Mouse (Mus musculus) G1E (cell line): ENCODE results near the gene Eml1. TPM values are rescaled to one million over a fixed set of nuclear protein-coding genes. Genes with fewer than 3 reads are reported as not detected.

Source experiments
- ATAC-seq: 2 replicates; pipeline ENCODE4 v1.8.0; 2016; ENCODE audit warnings: mild to moderate bottlenecking; ENCODE audit not compliant: insufficient number of reproducible peaks, poor library complexity, low FRiP score, severe bottlenecking; ENCODE audit errors: extremely low read depth
- DNase-seq: peaks from one replicate; pipeline ENCODE4 v3.0.0; 2012; ENCODE audit warnings: low spot score
- H3K27me3 ChIP-seq: 2 replicates; pipeline ENCODE4 v1.6.1; 2012; ENCODE audit warnings: mild to moderate bottlenecking, low read length, inconsistent platforms; ENCODE audit not compliant: insufficient read depth
- H3K36me3 ChIP-seq: replicated peaks from 2 replicates; pipeline ENCODE3; 2012; ENCODE audit warnings: mild to moderate bottlenecking, inconsistent platforms
- H3K4me1 ChIP-seq: 2 replicates; pipeline ENCODE4 v1.6.1; 2012; ENCODE audit warnings: low read depth, low read length, inconsistent platforms, mixed read lengths; ENCODE audit not compliant: insufficient read depth
- H3K4me3 ChIP-seq: 2 replicates; pipeline ENCODE4 v1.5.1; 2012; ENCODE audit warnings: low read depth, mild to moderate bottlenecking, inconsistent platforms, low read length, moderate library complexity, mixed read lengths
- H3K9me3 ChIP-seq: replicated peaks from 2 replicates; pipeline ENCODE4 v1.6.1; 2012; ENCODE audit warnings: inconsistent platforms
- CTCF ChIP-seq: IDR thresholded peaks from 2 replicates; pipeline ENCODE4 v1.5.1; 2012; ENCODE audit warnings: low read depth, low read length, inconsistent platforms, mixed read lengths
- GATA1 ChIP-seq: IDR thresholded peaks from 2 replicates; pipeline ENCODE4 v1.6.1; 2012; ENCODE audit warnings: borderline replicate concordance, low read length, inconsistent platforms, mixed read lengths
- GATA2 ChIP-seq: IDR thresholded peaks from 2 replicates; pipeline ENCODE4 v1.6.1; 2012; ENCODE audit warnings: low read depth, low read length, inconsistent platforms, borderline replicate concordance
- POLR2AphosphoS5 ChIP-seq: IDR thresholded peaks from 2 replicates; pipeline ENCODE4 v1.6.1; 2012; ENCODE audit warnings: low read depth, low read length, inconsistent platforms; ENCODE audit not compliant: insufficient replicate concordance
- TAL1 ChIP-seq: conservative IDR thresholded peaks from 2 replicates; pipeline ENCODE4 v1.6.1; 2012; ENCODE audit warnings: low read depth, low read length, inconsistent platforms, mixed read lengths
- polyA plus RNA-seq: library from polyadenylated mRNA; stranded (reverse); fragments of >175 nt; gene quantifications from 2 replicates; pipeline ENCODE4 v1.2.3, GENCODE M21; 2012
- total RNA-seq, 2 experiments: library from RNA; stranded (forward) in 1 of 2; stranded (reverse) in 1 of 2; fragments of 200-1000 nt in 1 of 2; fragments of >200 nt in 1 of 2; fragmentation: Nextera tagmentation in 1 of 2; gene quantifications; 2 replicates each; pipeline ENCODE4 v1.2.3; 2014 to 2017

Gene Eml1
- total and polyA plus RNA-seq, 3 experiments, result 0.05 TPM; not detected in 2

- Histone ChIP-seq H3K9me3 (peaks cover 87% of the 10 kb centered on the region), H3K27me3 (no peaks in the 10 kb centered on the region), H3K4me1 (no peaks in the 10 kb centered on the region), H3K4me3 (no peak overlapping the region), H3K36me3 (no peaks in the 10 kb centered on the region)
- peak; percentile 10 for DNase-seq
- TF ChIP-seq GATA2, result no peak
- peak; percentile 47 for TF ChIP-seq CTCF
- TF ChIP-seq GATA1, result no peak
- ATAC-seq, result 0 out of 2 replicates have a peak, but pooled peaks have one; percentile 17
Measured at GRCm38 (mm10) chr12:108541088-108541487, 170.3 kb downstream of the Eml1 start.

GRCm38 (mm10) chr12:108546508-108547153 lies 175.9 kb downstream of the Eml1 start:
- no peak for TF ChIP-seq GATA2
- no peak for TF ChIP-seq GATA1
- TF ChIP-seq TAL1, result no peak
- H3K4me1 ChIP-seq, result no peaks in the 10 kb centered on the region
- peaks cover 80% of the 10 kb centered on the region for H3K9me3 ChIP-seq
- H3K27me3 ChIP-seq, result no peaks in the 10 kb centered on the region
- no peak for DNase-seq
- no peaks in the 10 kb centered on the region for H3K36me3 ChIP-seq
- no peak overlapping the region for H3K4me3 ChIP-seq
- ATAC-seq, result no peak

GRCm38 (mm10) chr12:108547251-108547875 lies 176.6 kb downstream of the Eml1 start:
- Histone ChIP-seq H3K36me3 (no peaks in the 10 kb centered on the region), H3K27me3 (no peaks in the 10 kb centered on the region), H3K4me3 (no peak overlapping the region), H3K9me3 (peaks cover 77% of the 10 kb centered on the region), H3K4me1 (no peaks in the 10 kb centered on the region)
- ATAC-seq (no peak), DNase-seq (no peak)
- TF ChIP-seq POLR2AphosphoS5 (no peak), CTCF (no peak), GATA2 (no peak), TAL1 (no peak), GATA1 (no peak)

GRCm38 (mm10) chr12:108551731-108552130 lies 181.0 kb downstream of the Eml1 start:
- H3K9me3 ChIP-seq, result peaks cover 69% of the 10 kb centered on the region
- TF ChIP-seq GATA2, result no peak
- TF ChIP-seq TAL1, result no peak
- TF ChIP-seq CTCF, result no peak
- TF ChIP-seq GATA1, result no peak
- no peak for TF ChIP-seq POLR2AphosphoS5
- no peak overlapping the region for H3K4me3 ChIP-seq
- H3K4me1 ChIP-seq, result no peaks in the 10 kb centered on the region
- H3K27me3 ChIP-seq, result no peaks in the 10 kb centered on the region
- no peaks in the 10 kb centered on the region for H3K36me3 ChIP-seq
- ATAC-seq (no peak), DNase-seq (no peak)

- no peaks in the 10 kb centered on the region for H3K4me1 ChIP-seq
- DNase-seq (no peak), ATAC-seq (no peak)
- H3K36me3 ChIP-seq, result no peaks in the 10 kb centered on the region
- no peaks in the 10 kb centered on the region for H3K27me3 ChIP-seq
- peaks cover 60% of the 10 kb centered on the region for H3K9me3 ChIP-seq
- TF ChIP-seq GATA2 (no peak), POLR2AphosphoS5 (no peak), GATA1 (no peak), TAL1 (no peak), CTCF (no peak)
- no peak overlapping the region for H3K4me3 ChIP-seq
Measured at GRCm38 (mm10) chr12:108553079-108553478, 182.3 kb downstream of the Eml1 start.

- Histone ChIP-seq H3K9me3 (peaks cover 58% of the 10 kb centered on the region), H3K4me3 (no peak within 1 kb of the TSS), H3K36me3 (no peaks in the 10 kb centered on the region), H3K4me1 (no peaks in the 10 kb centered on the region), H3K27me3 (no peaks in the 10 kb centered on the region)
- no peak for ATAC-seq
- no peak for TF ChIP-seq POLR2AphosphoS5
- no peak for TF ChIP-seq GATA2
- TF ChIP-seq GATA1, result no peak
- no peak for TF ChIP-seq TAL1
- no peak for DNase-seq
Measured at GRCm38 (mm10) chr12:108554120-108554841, 183.5 kb downstream of the Eml1 start, which contains the start of gene Evl. Gene Evl, plus strand, starts transcription at chr12:108554720.
